Mouse (Mus musculus): ENCODE results near the gene Vapb. TPM values are rescaled to one million over a fixed set of nuclear protein-coding genes. Genes with fewer than 3 reads are reported as not detected.

The Vapb gene
- polyA plus RNA-seq, 1 experiment from 2014 or later, result 8.8 TPM

GRCm38 (mm10) chr2:173757624-173758155 lies 20.4 kb downstream of the Vapb start:
- ATAC-seq (ENCODE audit: insufficient read depth) (no peak), DNase-seq (no peak)
- no peaks in the 10 kb centered on the region for H3K27me3 ChIP-seq (ENCODE audit: insufficient read depth, low read length)
- H3K4me2 ChIP-seq, result no peak overlapping the region
- 0 out of 2 replicates have a peak, but pooled peaks cover 3% of the 10 kb centered on the region for H3K36me3 ChIP-seq (ENCODE audit: insufficient read depth)
- WGBS, result 82% methylated on average over 8 of the region's 8 CpGs
- no peak for TF ChIP-seq CTCF (IDR thresholded peaks at IDR 0.05; ENCODE audit: low read depth)
- H3K4me3 ChIP-seq (ENCODE audit: low read depth, low read length), result no peak overlapping the region
- H3K27ac ChIP-seq (ENCODE audit: low read depth), result no peak overlapping the region
- no peaks in the 10 kb centered on the region for H3K9me3 ChIP-seq (ENCODE audit: low read depth, low read length)
- no peak overlapping the region for H3K9ac ChIP-seq
- H3K4me1 ChIP-seq (ENCODE audit: insufficient read depth), result no peaks in the 10 kb centered on the region

GRCm38 (mm10) chr2:173760607-173761006 lies 23.3 kb downstream of the Vapb start:
- no peak overlapping the region for H3K4me3 ChIP-seq (ENCODE audit: low read depth, low read length)
- DNase-seq (no peak), ATAC-seq (ENCODE audit: insufficient read depth) (no peak)
- no peak overlapping the region for H3K27ac ChIP-seq (ENCODE audit: low read depth)
- H3K9me3 ChIP-seq (ENCODE audit: low read depth, low read length), result no peaks in the 10 kb centered on the region
- H3K4me2 ChIP-seq, result no peak overlapping the region
- no peaks in the 10 kb centered on the region for H3K27me3 ChIP-seq (ENCODE audit: insufficient read depth, low read length)
- TF ChIP-seq CTCF (IDR thresholded peaks at IDR 0.05; ENCODE audit: low read depth), result no peak
- 81% methylated on average over 6 of the region's 6 CpGs for WGBS
- H3K9ac ChIP-seq, result no peak overlapping the region
- peaks cover 12% of the 10 kb centered on the region for H3K36me3 ChIP-seq (ENCODE audit: insufficient read depth)
- H3K4me1 ChIP-seq (ENCODE audit: insufficient read depth), result no peaks in the 10 kb centered on the region

GRCm38 (mm10) chr2:173764629-173765028 lies 27.3 kb downstream of the Vapb start:
- Histone ChIP-seq H3K4me3 (ENCODE audit: low read depth, low read length) (no peak overlapping the region), H3K9ac (no peak overlapping the region), H3K4me1 (ENCODE audit: insufficient read depth) (no peaks in the 10 kb centered on the region; the same call in 1 of the 2 replicates), H3K9me3 (ENCODE audit: low read depth, low read length) (no peaks in the 10 kb centered on the region), H3K4me2 (no peak overlapping the region), H3K27me3 (ENCODE audit: insufficient read depth, low read length) (no peaks in the 10 kb centered on the region), H3K36me3 (ENCODE audit: insufficient read depth) (peaks cover 17% of the 10 kb centered on the region), H3K27ac (ENCODE audit: low read depth) (no peak overlapping the region)
- ATAC-seq (ENCODE audit: insufficient read depth) (no peak), DNase-seq (no peak)
- WGBS, result 38% methylated on average over 3 of the region's 3 CpGs
- no peak for TF ChIP-seq CTCF (IDR thresholded peaks at IDR 0.05; ENCODE audit: low read depth)

GRCm38 (mm10) chr2:173767959-173768595 lies 30.8 kb downstream of the Vapb start:
- no peak overlapping the region for H3K27ac ChIP-seq (ENCODE audit: low read depth)
- H3K27me3 ChIP-seq (ENCODE audit: insufficient read depth, low read length), result no peaks in the 10 kb centered on the region
- H3K9me3 ChIP-seq (ENCODE audit: low read depth, low read length), result no peaks in the 10 kb centered on the region
- H3K9ac ChIP-seq, result no peak overlapping the region
- 51% methylated on average over 8 of the region's 8 CpGs for WGBS
- ATAC-seq (ENCODE audit: insufficient read depth) (0 out of 2 replicates have a peak, but pooled peaks have one; percentile 16), DNase-seq (no peak)
- H3K36me3 ChIP-seq (ENCODE audit: insufficient read depth), result peaks cover 15% of the 10 kb centered on the region
- H3K4me3 ChIP-seq (ENCODE audit: low read depth, low read length), result no peak overlapping the region
- no peaks in the 10 kb centered on the region; the same call in 1 of the 2 replicates for H3K4me1 ChIP-seq (ENCODE audit: insufficient read depth)
- no peak overlapping the region for H3K4me2 ChIP-seq
- TF ChIP-seq CTCF (IDR thresholded peaks at IDR 0.05; ENCODE audit: low read depth), result no peak

- Histone ChIP-seq H3K9me3 (ENCODE audit: low read depth, low read length) (no peaks in the 10 kb centered on the region), H3K27ac (ENCODE audit: low read depth) (no peak overlapping the region; the same call in 1 of the 2 replicates), H3K9ac (no peak overlapping the region), H3K36me3 (ENCODE audit: insufficient read depth) (peaks cover 12% of the 10 kb centered on the region; the same call in 1 of the 2 replicates), H3K4me1 (ENCODE audit: insufficient read depth) (no peaks in the 10 kb centered on the region; the same call in 1 of the 2 replicates), H3K4me3 (ENCODE audit: low read depth, low read length) (no peak overlapping the region), H3K4me2 (no peak overlapping the region), H3K27me3 (ENCODE audit: insufficient read depth, low read length) (no peaks in the 10 kb centered on the region)
- DNase-seq (peak; percentile 42), ATAC-seq (ENCODE audit: insufficient read depth) (no peak)
- TF ChIP-seq CTCF (IDR thresholded peaks at IDR 0.05; ENCODE audit: low read depth), result no peak
- 55% methylated on average over 10 of the region's 10 CpGs for WGBS
Measured at GRCm38 (mm10) chr2:173769183-173769582, 31.9 kb downstream of the Vapb start.

GRCm38 (mm10) chr2:173770620-173771019 lies 33.3 kb downstream of the Vapb start:
- no peaks in the 10 kb centered on the region for H3K9me3 ChIP-seq (ENCODE audit: low read depth, low read length)
- no peak for TF ChIP-seq CTCF (IDR thresholded peaks at IDR 0.05; ENCODE audit: low read depth)
- H3K36me3 ChIP-seq (ENCODE audit: insufficient read depth), result peaks cover 7% of the 10 kb centered on the region; the same call in 1 of the 2 replicates
- H3K4me3 ChIP-seq (ENCODE audit: low read depth, low read length), result no peak overlapping the region
- no peak overlapping the region for H3K9ac ChIP-seq
- H3K4me2 ChIP-seq, result no peak overlapping the region
- no peaks in the 10 kb centered on the region; the same call in 1 of the 2 replicates for H3K4me1 ChIP-seq (ENCODE audit: insufficient read depth)
- 78% methylated on average over 5 of the region's 5 CpGs for WGBS
- H3K27ac ChIP-seq (ENCODE audit: low read depth), result no peak overlapping the region
- H3K27me3 ChIP-seq (ENCODE audit: insufficient read depth, low read length), result no peaks in the 10 kb centered on the region
- ATAC-seq (ENCODE audit: insufficient read depth), result no peak
- DNase-seq, result no peak

GRCm38 (mm10) chr2:173771706-173772105 lies 34.4 kb downstream of the Vapb start:
- Histone ChIP-seq H3K9ac (no peak overlapping the region), H3K4me1 (ENCODE audit: insufficient read depth) (no peaks in the 10 kb centered on the region; the same call in 1 of the 2 replicates), H3K36me3 (ENCODE audit: insufficient read depth) (peaks cover 2% of the 10 kb centered on the region; the same call in 1 of the 2 replicates), H3K4me3 (ENCODE audit: low read depth, low read length) (no peak overlapping the region), H3K4me2 (no peak overlapping the region), H3K9me3 (ENCODE audit: low read depth, low read length) (no peaks in the 10 kb centered on the region), H3K27me3 (ENCODE audit: insufficient read depth, low read length) (no peaks in the 10 kb centered on the region), H3K27ac (ENCODE audit: low read depth) (no peak overlapping the region)
- 64% methylated on average over 8 of the region's 8 CpGs for WGBS
- TF ChIP-seq CTCF (IDR thresholded peaks at IDR 0.05; ENCODE audit: low read depth), result no peak
- DNase-seq (no peak), ATAC-seq (ENCODE audit: insufficient read depth) (no peak)

All from lung, embryonic 14.5 days (tissue).